Mouse (Mus musculus): ENCODE data around the gene Anks1. TPM values are rescaled to one million over a fixed set of nuclear protein-coding genes. Genes with fewer than 3 reads are reported as not detected.

The Anks1 gene
- polyA plus RNA-seq, 1 experiment from 2014 or later, result 11.3 TPM

DNA sequence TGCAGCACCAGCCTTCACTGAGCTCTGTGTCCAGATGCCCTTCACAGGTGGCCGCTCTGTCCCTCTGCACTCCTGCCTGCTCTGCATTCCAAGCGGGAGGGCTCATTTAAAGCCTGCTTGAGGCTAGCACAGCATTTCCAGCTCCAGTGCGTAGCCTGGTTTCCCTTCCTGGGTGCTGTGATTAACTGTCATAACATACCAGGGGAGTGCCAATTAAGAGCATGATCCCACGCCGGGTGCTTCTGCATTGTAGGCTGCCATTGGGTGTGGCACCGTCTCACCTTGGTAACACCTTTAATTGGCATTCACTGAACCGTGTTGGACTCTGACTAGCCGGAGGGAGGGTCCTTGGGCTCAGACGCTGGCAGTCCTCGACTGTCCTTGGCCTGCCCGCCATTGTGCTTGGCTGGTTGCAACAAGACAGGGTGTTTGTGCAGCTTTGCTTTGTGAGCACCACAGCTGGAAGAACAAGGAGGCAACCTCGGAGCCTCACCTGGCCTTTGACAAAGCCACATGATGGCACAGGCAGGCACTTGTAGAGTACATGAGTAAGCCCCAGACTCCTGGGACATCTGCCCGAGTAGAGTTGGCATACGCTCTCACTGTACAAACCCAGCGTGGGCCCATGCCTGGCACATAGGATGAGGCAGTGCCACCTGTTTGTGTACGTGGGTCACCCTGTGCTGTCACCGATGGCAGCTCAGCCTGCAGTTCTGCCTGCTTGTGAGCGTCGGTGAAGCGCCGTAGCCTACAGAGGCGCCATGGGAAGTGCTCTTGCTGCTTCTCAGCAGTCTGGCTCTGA lies 113.9 kb downstream of the Anks1 start:
- WGBS, result 62% methylated on average over 22 of the region's 22 CpGs
- Histone ChIP-seq H3K27ac (peak overlapping the region; percentile 92), H3K4me1 (replicated peaks; ENCODE audit: insufficient read depth, low read length) (peaks cover 34% of the 10 kb centered on the region), H3K9me3 (replicated peaks; ENCODE audit: low read length) (no peaks in the 10 kb centered on the region), H3K9ac (ENCODE audit: low read depth, low read length) (no peak overlapping the region), H3K4me2 (ENCODE audit: low read length) (no peak overlapping the region), H3K36me3 (ENCODE audit: insufficient read depth, low read length) (no peaks in the 10 kb centered on the region), H3K27me3 (ENCODE audit: insufficient read depth, low read length) (no peaks in the 10 kb centered on the region), H3K4me3 (replicated peaks; ENCODE audit: low read depth, low read length) (no peak overlapping the region)
- peak; percentile 76 for ATAC-seq (replicated peaks; ENCODE audit: low FRiP score, low read depth)
- DNase-seq (ENCODE audit: low spot score), result peak; percentile 40
- no peak for TF ChIP-seq CTCF (IDR thresholded peaks at IDR 0.05; ENCODE audit: low read depth)

DNA sequence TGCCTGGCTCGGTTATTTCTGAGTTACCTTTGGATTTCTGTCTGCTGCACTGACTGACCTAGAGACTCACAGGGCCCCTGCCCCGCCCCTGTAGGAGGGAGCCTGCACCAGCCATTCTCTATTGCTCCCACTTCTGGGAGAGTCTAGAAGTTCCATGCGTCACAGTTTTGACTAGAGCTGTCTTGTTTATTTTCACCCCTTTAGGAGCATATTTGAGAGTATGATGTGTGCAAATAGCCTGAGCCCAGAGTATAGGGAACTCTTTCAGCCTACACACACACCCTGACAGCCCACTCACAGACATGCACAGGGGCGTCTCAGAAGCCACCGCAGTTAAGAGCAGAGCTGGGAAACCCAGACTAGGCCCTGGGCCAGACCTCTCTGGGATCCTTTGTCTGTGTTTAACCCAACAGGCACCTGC lies 116.4 kb downstream of the Anks1 start:
- Histone ChIP-seq H3K27ac (peak overlapping the region; percentile 38), H3K36me3 (ENCODE audit: insufficient read depth, low read length) (no peaks in the 10 kb centered on the region), H3K4me3 (replicated peaks; ENCODE audit: low read depth, low read length) (no peak overlapping the region), H3K27me3 (ENCODE audit: insufficient read depth, low read length) (no peaks in the 10 kb centered on the region), H3K9me3 (replicated peaks; ENCODE audit: low read length) (no peaks in the 10 kb centered on the region), H3K4me1 (replicated peaks; ENCODE audit: insufficient read depth, low read length) (peaks cover 34% of the 10 kb centered on the region), H3K4me2 (ENCODE audit: low read length) (no peak overlapping the region), H3K9ac (ENCODE audit: low read depth, low read length) (no peak overlapping the region)
- 51% methylated on average over 5 of the region's 5 CpGs for WGBS
- TF ChIP-seq CTCF (IDR thresholded peaks at IDR 0.05; ENCODE audit: low read depth), result no peak
- no peak for DNase-seq (ENCODE audit: low spot score)
- no peak for ATAC-seq (replicated peaks; ENCODE audit: low FRiP score, low read depth)

DNA sequence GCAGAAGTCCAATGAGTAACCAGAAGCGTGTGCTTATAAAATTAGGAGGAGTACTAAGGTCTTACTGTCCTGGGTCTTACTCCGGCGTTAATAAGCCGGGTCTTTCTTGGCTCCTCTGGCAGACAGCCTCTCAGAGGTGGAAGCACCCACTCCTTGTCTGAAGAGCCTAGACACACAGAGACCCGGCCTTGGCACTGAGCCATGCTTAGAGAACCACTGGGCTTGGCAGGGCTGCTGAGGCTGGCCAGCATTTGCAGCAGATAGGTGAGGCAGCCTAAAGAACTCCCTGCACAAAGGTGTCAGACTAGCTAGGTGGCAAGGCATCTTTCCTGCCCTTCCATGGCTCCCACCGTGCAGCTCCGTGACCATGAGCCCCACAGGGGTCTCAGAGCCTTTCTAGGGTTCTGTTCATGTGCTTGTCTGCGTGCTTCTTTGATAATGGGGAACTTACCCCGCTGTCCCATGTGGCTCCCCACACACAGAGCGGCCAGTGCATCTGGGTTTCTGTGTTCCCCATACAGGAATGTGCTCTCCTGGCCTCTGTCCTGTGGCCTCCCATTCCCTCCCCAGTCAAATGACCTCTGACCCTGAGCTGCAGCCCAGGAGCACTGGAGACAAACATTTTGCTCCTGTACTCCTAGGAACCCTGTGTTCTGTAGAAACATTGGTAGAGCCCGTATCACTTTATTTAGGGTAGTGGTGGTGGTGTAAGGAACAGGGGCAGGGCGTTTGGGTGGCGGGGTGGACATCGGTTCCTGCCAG lies 117.2 kb downstream of the Anks1 start:
- WGBS, result 73% methylated on average over 14 of the region's 14 CpGs
- H3K9ac ChIP-seq (ENCODE audit: low read depth, low read length), result no peak overlapping the region
- DNase-seq (ENCODE audit: low spot score), result no peak

DNA sequence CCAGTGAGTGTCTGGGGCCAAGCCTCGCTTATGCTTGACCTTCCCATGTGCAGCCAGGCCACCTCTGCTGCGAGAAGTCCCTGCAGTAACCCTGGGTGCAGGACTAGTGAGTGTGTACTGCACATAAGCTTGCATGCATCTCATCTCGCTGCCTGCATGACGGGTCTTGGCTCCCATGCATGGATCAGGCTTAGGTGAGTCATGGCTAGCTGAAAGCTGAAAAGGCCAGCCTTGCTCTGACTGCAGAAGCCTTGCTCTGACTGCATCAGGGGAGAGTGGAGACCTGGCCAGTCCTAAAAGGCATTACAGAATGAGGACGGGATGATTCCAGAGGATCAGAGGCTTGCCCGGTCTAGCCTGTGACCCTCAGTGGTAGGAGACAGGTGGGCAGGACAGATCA lies 118.1 kb downstream of the Anks1 start:
- Histone ChIP-seq H3K4me3 (replicated peaks; ENCODE audit: low read depth, low read length) (no peak overlapping the region), H3K36me3 (ENCODE audit: insufficient read depth, low read length) (no peaks in the 10 kb centered on the region), H3K4me2 (ENCODE audit: low read length) (no peak overlapping the region), H3K9me3 (replicated peaks; ENCODE audit: low read length) (no peaks in the 10 kb centered on the region), H3K9ac (ENCODE audit: low read depth, low read length) (no peak overlapping the region), H3K27me3 (ENCODE audit: insufficient read depth, low read length) (no peaks in the 10 kb centered on the region), H3K27ac (no peak overlapping the region), H3K4me1 (replicated peaks; ENCODE audit: insufficient read depth, low read length) (peaks cover 33% of the 10 kb centered on the region)
- no peak for DNase-seq (ENCODE audit: low spot score)
- no peak for ATAC-seq (replicated peaks; ENCODE audit: low FRiP score, low read depth)
- WGBS, result 92% methylated on average over 6 of the region's 6 CpGs
- TF ChIP-seq CTCF (IDR thresholded peaks at IDR 0.05; ENCODE audit: low read depth), result no peak

More for the DNA sequence above, 117.2 kb downstream of the Anks1 start:
- ATAC-seq (replicated peaks; ENCODE audit: low FRiP score, low read depth), result no peak
- Histone ChIP-seq H3K4me3 (replicated peaks; ENCODE audit: low read depth, low read length) (no peak overlapping the region), H3K4me2 (ENCODE audit: low read length) (no peak overlapping the region), H3K4me1 (replicated peaks; ENCODE audit: insufficient read depth, low read length) (peaks cover 34% of the 10 kb centered on the region), H3K9me3 (replicated peaks; ENCODE audit: low read length) (no peaks in the 10 kb centered on the region), H3K27me3 (ENCODE audit: insufficient read depth, low read length) (no peaks in the 10 kb centered on the region), H3K27ac (peak overlapping the region; percentile 38), H3K36me3 (ENCODE audit: insufficient read depth, low read length) (no peaks in the 10 kb centered on the region)
- no peak for TF ChIP-seq CTCF (IDR thresholded peaks at IDR 0.05; ENCODE audit: low read depth)

DNA sequence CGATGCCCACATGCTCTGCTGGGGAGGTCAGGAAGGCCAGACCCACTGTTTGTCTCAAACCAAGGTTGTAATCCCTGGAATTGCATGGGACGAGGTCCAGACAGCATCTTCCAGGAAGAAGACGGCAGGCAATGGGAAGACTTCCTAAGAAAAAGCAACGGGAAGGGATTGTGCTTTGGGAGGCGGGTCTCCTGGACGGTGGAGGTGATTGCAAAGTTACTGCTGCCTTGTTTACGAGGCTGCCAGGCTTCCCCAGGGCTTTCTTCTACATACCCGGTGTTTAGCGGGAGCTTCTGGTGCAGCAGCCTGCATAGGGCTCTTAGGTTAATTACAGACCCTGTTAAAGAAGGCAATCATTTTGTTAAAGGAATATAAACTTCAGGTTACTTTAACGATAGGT lies 119.1 kb downstream of the Anks1 start:
- DNase-seq (ENCODE audit: low spot score) (no peak), ATAC-seq (replicated peaks; ENCODE audit: low FRiP score, low read depth) (no peak)
- Histone ChIP-seq H3K27me3 (ENCODE audit: insufficient read depth, low read length) (no peaks in the 10 kb centered on the region), H3K27ac (no peak overlapping the region), H3K9me3 (replicated peaks; ENCODE audit: low read length) (no peaks in the 10 kb centered on the region), H3K4me2 (ENCODE audit: low read length) (no peak overlapping the region), H3K4me3 (replicated peaks; ENCODE audit: low read depth, low read length) (no peak overlapping the region), H3K9ac (ENCODE audit: low read depth, low read length) (no peak overlapping the region), H3K36me3 (ENCODE audit: insufficient read depth, low read length) (no peaks in the 10 kb centered on the region), H3K4me1 (replicated peaks; ENCODE audit: insufficient read depth, low read length) (peaks cover 24% of the 10 kb centered on the region)
- 54% methylated on average over 10 of the region's 10 CpGs for WGBS
- no peak for TF ChIP-seq CTCF (IDR thresholded peaks at IDR 0.05; ENCODE audit: low read depth)

DNA sequence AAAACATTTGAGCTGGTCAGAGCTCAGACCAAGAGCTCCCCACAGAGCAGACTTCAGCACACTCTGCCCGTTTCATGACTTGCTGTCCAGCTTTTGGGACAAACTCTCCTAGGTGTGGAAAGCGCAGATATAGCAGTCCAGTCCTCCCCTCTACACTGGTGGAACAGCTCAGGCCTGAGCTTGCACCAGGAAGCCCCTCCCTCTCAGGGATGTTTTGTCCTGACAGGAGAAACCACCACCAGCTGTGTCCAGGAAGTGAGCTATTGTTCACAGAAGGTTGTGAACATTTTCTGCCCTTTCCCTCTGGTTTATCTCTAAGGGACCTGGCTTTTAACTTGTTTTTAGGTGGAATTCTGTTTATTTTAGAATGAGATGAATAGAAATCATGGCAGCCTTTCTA lies 120.2 kb downstream of the Anks1 start:
- Histone ChIP-seq H3K9ac (ENCODE audit: low read depth, low read length) (no peak overlapping the region), H3K4me3 (replicated peaks; ENCODE audit: low read depth, low read length) (no peak overlapping the region), H3K4me1 (replicated peaks; ENCODE audit: insufficient read depth, low read length) (peaks cover 15% of the 10 kb centered on the region), H3K4me2 (ENCODE audit: low read length) (no peak overlapping the region), H3K27ac (peak overlapping the region; percentile 15; the same call in 1 of the 2 replicates), H3K27me3 (ENCODE audit: insufficient read depth, low read length) (no peaks in the 10 kb centered on the region), H3K9me3 (replicated peaks; ENCODE audit: low read length) (no peaks in the 10 kb centered on the region), H3K36me3 (ENCODE audit: insufficient read depth, low read length) (no peaks in the 10 kb centered on the region)
- no peak for ATAC-seq (replicated peaks; ENCODE audit: low FRiP score, low read depth)
- DNase-seq (ENCODE audit: low spot score), result peak; percentile 58
- WGBS, result 56% methylated on average over 2 of the region's 2 CpGs
- no peak for TF ChIP-seq CTCF (IDR thresholded peaks at IDR 0.05; ENCODE audit: low read depth)

Measured in kidney, postnatal 0 days (tissue).